Mouse (Mus musculus) intestine, embryonic 15.5 days (tissue): Measurements from ENCODE around the gene Arglu1. TPM values are rescaled to one million over a fixed set of nuclear protein-coding genes. Genes with fewer than 3 reads are reported as not detected.

Experiments
- ATAC-seq: fragments of 200-750 bp; cut with Nextera tagmentation; 2 replicates; pipeline ENCODE4 v1.8.0; 2017; ENCODE audit warnings: moderate TSS enrichment, moderate library complexity
- H3K27ac ChIP-seq: fragments of 300-500 bp; sonication (generic); 2 replicates; pipeline ENCODE4 v1.5.1; 2015; ENCODE audit warnings: mild to moderate bottlenecking, inconsistent platforms
- H3K27me3 ChIP-seq: fragments of 300-500 bp; sonication (generic); replicated peaks from 2 replicates; pipeline ENCODE4 v1.6.1; 2015; ENCODE audit warnings: inconsistent platforms
- H3K36me3 ChIP-seq: fragments of 300-500 bp; sonication (generic); 2 replicates; pipeline ENCODE4 v1.6.1; 2015; ENCODE audit warnings: inconsistent platforms
- H3K4me1 ChIP-seq: fragments of 300-500 bp; sonication (generic); replicated peaks from 2 replicates; pipeline ENCODE4 v1.6.1; 2015; ENCODE audit warnings: inconsistent platforms
- H3K4me2 ChIP-seq: fragments of 300-500 bp; sonication (generic); replicated peaks from 2 replicates; pipeline ENCODE4 v1.6.1; 2015; ENCODE audit warnings: mild to moderate bottlenecking, inconsistent platforms
- H3K4me3 ChIP-seq: fragments of 300-500 bp; sonication (generic); replicated peaks from 2 replicates; pipeline ENCODE4 v1.5.1; 2015; ENCODE audit warnings: inconsistent platforms
- H3K9ac ChIP-seq: fragments of 300-500 bp; sonication (generic); 2 replicates; pipeline ENCODE4 v1.6.1; 2015; ENCODE audit warnings: inconsistent platforms
- H3K9me3 ChIP-seq: fragments of 300-500 bp; sonication (generic); 2 replicates; pipeline ENCODE4 v1.6.1; 2016; ENCODE audit warnings: inconsistent platforms
- WGBS: fragments of 180-500 bp; shearing (Covaris S2); methylation state at CpG from one replicate; pipeline ENCODE4 v1.1.7; 2015; 5-methylcytosine and 5-hydroxymethylcytosine counted together
- polyA plus RNA-seq: library from polyadenylated mRNA; unstranded; fragments of >200 nt; fragmentation: Nextera tagmentation; extraction: Ambion mirVana; gene quantifications from 2 replicates; pipeline ENCODE4 v1.2.1, GENCODE M21; 2015

The Arglu1 gene
- 107 and 121 TPM in 2 replicates for polyA plus RNA-seq

DNA sequence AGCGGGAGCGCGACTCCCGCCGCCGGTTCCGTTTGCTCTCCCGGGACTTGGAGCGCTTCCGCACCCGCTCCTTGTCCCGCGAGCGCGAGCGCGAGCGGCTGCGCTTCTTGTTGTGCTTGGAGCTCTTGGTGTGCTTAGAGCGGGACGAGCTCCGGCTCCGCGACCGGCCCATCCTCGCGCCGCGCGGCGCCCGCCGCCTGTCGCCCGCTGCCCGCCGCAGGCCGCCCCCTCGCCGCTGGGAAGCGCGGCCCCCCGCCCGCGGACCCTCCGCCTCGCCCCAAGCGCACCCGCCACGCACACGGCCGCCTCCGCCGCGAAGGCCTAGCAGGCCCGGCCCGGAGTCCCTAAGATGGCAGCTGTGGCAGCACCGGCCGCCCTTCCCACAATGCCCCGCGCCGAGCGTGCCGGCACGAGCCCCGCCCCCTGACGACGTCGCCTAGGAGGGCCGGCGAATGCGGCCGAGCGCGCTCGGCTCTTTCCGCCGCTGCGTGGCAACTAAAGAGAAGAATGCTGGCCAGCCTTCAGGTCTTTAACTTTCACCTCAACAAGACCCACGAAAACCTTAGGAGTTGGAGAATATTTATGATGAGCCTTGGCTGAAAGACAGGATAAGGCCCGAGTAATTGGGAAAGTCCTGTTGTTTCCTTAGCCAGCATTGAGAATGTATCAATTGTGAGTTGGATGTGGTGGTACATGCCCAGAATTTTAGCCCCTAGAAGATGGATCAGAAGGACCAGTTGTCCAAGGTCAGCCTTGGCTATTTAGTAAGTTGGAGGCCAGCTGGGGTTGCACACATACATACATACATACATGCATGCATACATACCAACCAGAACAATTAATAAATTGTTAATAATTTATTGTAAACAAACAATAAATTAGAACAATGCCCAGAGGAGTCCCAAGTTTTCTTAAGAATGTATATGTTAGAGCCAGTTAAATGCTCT is at the start of gene Arglu1:
Gene Arglu1 (minus strand): TSS at position 376 of the 947 bp plus-strand sequence.
- under 1% methylated on average over 64 of the region's 81 CpGs for WGBS
- Histone ChIP-seq H3K27me3 (no peaks in the 10 kb centered on the region), H3K4me3 (peak within 1 kb of the TSS; percentile 65), H3K4me2 (peak within 1 kb of the TSS; percentile 68), H3K9ac (peak within 1 kb of the TSS; percentile 92), H3K27ac (peak within 1 kb of the TSS; percentile 92), H3K36me3 (no peaks in the 10 kb centered on the region), H3K9me3 (no peaks in the 10 kb centered on the region), H3K4me1 (peaks cover 19% of the 10 kb centered on the region)
- ATAC-seq, result peak; percentile 95

GRCm38 (mm10) chr8:8737271-8737670 is 47.0 kb upstream of the Arglu1 start:
- no peak overlapping the region for H3K4me3 ChIP-seq
- no peak for ATAC-seq
- H3K27ac ChIP-seq, result no peak overlapping the region
- no peak overlapping the region for H3K9ac ChIP-seq
- no peaks in the 10 kb centered on the region for H3K36me3 ChIP-seq
- H3K4me2 ChIP-seq, result no peak overlapping the region
- no peaks in the 10 kb centered on the region for H3K27me3 ChIP-seq
- WGBS, result 80% methylated on average over 3 of the region's 3 CpGs
- no peaks in the 10 kb centered on the region for H3K9me3 ChIP-seq
- no peaks in the 10 kb centered on the region for H3K4me1 ChIP-seq

DNA sequence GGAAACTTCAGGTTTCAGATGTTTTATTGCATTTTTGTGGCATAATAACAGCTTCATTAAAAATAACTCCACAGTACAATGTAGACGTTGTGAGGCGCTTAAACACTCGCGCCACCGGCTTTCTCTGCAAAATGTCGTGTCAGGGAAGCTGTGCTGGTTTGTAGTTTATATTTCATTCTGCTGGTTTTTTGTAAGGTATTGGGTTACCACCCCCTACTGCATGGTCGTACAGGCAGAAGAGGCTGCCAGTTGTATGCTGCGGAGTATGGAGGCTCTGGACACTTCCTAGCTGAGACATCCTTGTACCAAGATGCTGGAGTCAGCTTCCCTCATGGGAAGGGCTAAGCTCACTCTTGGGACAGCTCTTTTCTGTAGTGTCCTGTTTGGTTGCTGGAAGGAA is 46.5 kb upstream of the Arglu1 start:
- Histone ChIP-seq H3K9ac (no peak overlapping the region), H3K4me2 (no peak overlapping the region), H3K27me3 (no peaks in the 10 kb centered on the region), H3K36me3 (no peaks in the 10 kb centered on the region), H3K9me3 (no peaks in the 10 kb centered on the region), H3K4me1 (no peaks in the 10 kb centered on the region), H3K4me3 (no peak overlapping the region), H3K27ac (no peak overlapping the region)
- 59% methylated on average over 8 of the region's 8 CpGs for WGBS
- no peak for ATAC-seq

- ATAC-seq, result no peak
Measured at GRCm38 (mm10) chr8:8733804-8734203, 43.5 kb upstream of the Arglu1 start.

DNA sequence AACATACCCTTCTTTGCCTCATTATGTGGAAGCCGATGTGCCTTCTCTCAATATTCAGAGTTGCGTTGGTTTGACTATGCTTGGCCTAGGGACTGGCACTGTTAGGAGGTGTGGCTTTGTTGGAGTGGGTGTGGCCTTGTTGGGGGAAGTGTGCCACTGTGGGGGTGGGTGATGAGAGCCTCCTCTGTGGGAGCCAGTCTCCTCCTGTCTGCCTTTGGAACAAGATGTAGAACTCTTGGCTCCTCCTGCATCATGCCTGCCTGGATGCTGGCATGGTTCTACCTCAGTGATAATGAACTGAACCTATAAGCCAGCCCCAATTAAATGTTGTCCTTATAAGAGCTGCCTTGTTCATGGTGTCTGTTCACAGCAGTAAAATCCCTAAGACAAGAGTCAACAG is 38.3 kb upstream of the Arglu1 start:
- no peaks in the 10 kb centered on the region for H3K27me3 ChIP-seq
- no peak overlapping the region for H3K4me3 ChIP-seq
- no peak overlapping the region for H3K4me2 ChIP-seq
- H3K9me3 ChIP-seq, result no peaks in the 10 kb centered on the region
- no peaks in the 10 kb centered on the region for H3K4me1 ChIP-seq
- ATAC-seq, result no peak
- no peak overlapping the region for H3K27ac ChIP-seq
- 93% methylated on average over 2 of the region's 2 CpGs for WGBS
- no peak overlapping the region for H3K9ac ChIP-seq
- H3K36me3 ChIP-seq, result no peaks in the 10 kb centered on the region

More at GRCm38 (mm10) chr8:8733804-8734203, 43.5 kb upstream of the Arglu1 start:
- no peaks in the 10 kb centered on the region for H3K4me1 ChIP-seq
- H3K36me3 ChIP-seq, result no peaks in the 10 kb centered on the region
- H3K4me3 ChIP-seq, result no peak overlapping the region
- H3K9ac ChIP-seq, result no peak overlapping the region
- no peaks in the 10 kb centered on the region for H3K27me3 ChIP-seq
- no peak overlapping the region for H3K27ac ChIP-seq
- WGBS, result 31% methylated on average over 4 of the region's 4 CpGs
- H3K4me2 ChIP-seq, result no peak overlapping the region
- H3K9me3 ChIP-seq, result no peaks in the 10 kb centered on the region

DNA sequence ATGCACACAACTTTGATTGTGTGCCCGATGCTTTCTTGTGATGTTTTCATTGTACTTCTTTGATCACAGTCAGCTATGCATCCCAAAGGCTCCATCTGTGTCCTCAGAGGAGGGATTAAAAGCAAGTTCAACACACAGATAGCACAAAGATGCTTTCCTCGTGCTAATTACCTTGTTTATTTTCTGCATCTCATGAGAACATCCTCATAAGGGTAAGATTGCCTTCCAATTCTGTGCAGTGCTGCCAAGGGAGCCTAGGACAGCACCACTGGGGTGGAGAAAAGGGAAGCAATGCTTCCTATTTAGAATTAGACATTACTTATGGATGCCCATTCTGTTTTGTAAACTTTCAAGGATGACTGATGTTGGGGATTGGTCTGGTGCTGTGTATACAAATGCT is 36.2 kb upstream of the Arglu1 start:
- Histone ChIP-seq H3K27ac (no peak overlapping the region), H3K9me3 (no peaks in the 10 kb centered on the region), H3K4me3 (no peak overlapping the region), H3K9ac (no peak overlapping the region), H3K27me3 (no peaks in the 10 kb centered on the region), H3K36me3 (no peaks in the 10 kb centered on the region), H3K4me2 (no peak overlapping the region), H3K4me1 (no peaks in the 10 kb centered on the region)
- 74% methylated on average over 2 of the region's 2 CpGs for WGBS
- no peak for ATAC-seq

DNA sequence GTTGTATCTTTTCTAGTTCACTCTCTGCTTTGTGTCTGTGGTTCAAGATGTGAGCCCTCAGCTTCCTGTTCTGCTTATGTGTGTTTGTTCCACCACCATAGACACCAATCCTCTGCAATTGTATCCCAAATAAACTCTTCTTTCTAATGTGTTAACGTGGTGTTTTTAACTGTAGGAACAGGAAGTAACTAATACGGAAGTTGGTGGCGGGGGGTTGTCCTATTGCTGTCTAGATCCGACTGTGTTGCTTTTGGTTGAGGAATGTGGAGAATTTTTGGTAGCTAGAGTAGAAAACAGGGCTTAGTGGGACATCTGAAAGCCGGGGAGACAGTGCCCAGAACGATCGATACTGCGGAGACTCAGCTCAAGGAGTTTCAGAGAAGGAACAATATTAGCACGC is 14.5 kb upstream of the Arglu1 start:
- Histone ChIP-seq H3K27me3 (no peaks in the 10 kb centered on the region), H3K4me1 (no peaks in the 10 kb centered on the region), H3K4me3 (no peak overlapping the region), H3K27ac (no peak overlapping the region), H3K9me3 (no peaks in the 10 kb centered on the region), H3K4me2 (no peak overlapping the region), H3K9ac (no peak overlapping the region), H3K36me3 (no peaks in the 10 kb centered on the region)
- no peak for ATAC-seq
- 63% methylated on average over 9 of the region's 9 CpGs for WGBS

GRCm38 (mm10) chr8:8703668-8704067 is 13.3 kb upstream of the Arglu1 start:
- Histone ChIP-seq H3K4me2 (no peak overlapping the region), H3K27ac (no peak overlapping the region), H3K4me1 (no peaks in the 10 kb centered on the region), H3K9ac (no peak overlapping the region), H3K9me3 (no peaks in the 10 kb centered on the region), H3K4me3 (no peak overlapping the region), H3K36me3 (no peaks in the 10 kb centered on the region), H3K27me3 (no peaks in the 10 kb centered on the region)
- 91% methylated on average over 2 of the region's 2 CpGs for WGBS
- ATAC-seq, result no peak

- no peaks in the 10 kb centered on the region for H3K4me1 ChIP-seq
- WGBS, result 91% methylated on average over 10 of the region's 10 CpGs
- no peak overlapping the region for H3K9ac ChIP-seq
- no peaks in the 10 kb centered on the region for H3K27me3 ChIP-seq
- no peaks in the 10 kb centered on the region for H3K36me3 ChIP-seq
- no peak overlapping the region for H3K27ac ChIP-seq
- H3K4me2 ChIP-seq, result no peak overlapping the region
- H3K4me3 ChIP-seq, result no peak overlapping the region
- no peaks in the 10 kb centered on the region for H3K9me3 ChIP-seq
- no peak for ATAC-seq
Measured at GRCm38 (mm10) chr8:8700821-8701220, 10.5 kb upstream of the Arglu1 start.

DNA sequence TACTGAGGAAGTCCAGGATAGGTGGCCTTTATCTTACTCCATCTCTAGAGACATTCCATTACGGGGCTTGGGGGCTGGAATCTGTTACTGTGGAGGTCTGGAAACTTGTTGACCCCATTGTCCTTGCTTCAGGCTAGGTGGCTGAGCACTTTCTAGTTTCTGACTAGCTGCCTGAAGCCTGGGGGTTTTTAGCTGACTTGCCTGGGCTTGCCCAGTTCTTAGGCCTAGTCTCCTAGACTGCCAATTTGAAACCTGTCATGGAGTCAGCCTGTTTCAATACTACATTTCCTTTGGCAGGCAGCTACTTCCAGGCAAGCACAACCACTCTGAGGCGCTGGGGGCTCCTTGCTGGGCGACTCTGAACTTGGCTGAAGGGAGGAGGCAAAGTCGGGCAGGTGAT is 9.9 kb upstream of the Arglu1 start:
- H3K4me3 ChIP-seq, result no peak overlapping the region
- ATAC-seq, result no peak
- WGBS, result 73% methylated on average over 4 of the region's 4 CpGs

DNA sequence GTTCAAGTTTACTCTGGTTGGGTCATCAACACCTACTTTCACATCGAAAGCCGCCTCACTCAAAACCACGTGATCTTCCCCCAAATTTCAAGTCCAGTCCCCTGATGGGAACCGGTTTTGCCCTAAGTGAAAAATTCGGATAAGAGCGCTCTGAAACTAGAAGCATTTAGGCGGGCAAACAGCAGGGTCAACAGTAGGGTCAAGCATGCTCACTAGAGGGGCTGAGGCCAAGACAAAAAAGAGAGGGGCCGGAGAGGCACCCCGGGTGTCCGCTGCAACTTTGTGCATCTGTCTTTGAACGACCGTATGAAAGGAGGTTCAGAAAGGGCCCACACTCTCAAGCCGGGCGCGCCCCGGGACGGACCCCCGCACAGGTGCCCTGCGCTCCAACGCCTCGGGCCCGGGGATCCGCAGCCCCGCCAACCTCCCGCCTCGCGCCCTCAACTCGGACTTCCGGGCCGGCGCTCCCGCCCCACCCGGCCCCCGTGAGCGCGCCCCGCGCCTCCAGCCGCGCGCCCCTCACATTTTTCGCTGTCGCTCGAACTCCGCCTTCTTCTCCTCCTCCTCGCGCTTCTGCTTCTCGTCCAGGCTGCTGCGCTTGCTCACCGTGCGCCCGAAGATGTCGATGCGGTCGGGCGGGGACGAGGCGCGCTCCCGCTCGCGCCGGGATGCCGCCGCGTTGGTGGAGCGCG is 721 bp downstream of the Arglu1 start:
- H3K4me1 ChIP-seq, result peaks cover 20% of the 10 kb centered on the region
- H3K4me3 ChIP-seq, result peak overlapping the region; percentile 65
- no peaks in the 10 kb centered on the region for H3K27me3 ChIP-seq
- H3K27ac ChIP-seq, result peak overlapping the region; percentile 92
- under 1% methylated on average over 66 of the region's 68 CpGs for WGBS
- H3K9me3 ChIP-seq, result no peaks in the 10 kb centered on the region
- ATAC-seq, result peak; percentile 79
- no peaks in the 10 kb centered on the region for H3K36me3 ChIP-seq
- H3K9ac ChIP-seq, result peak overlapping the region; percentile 92
- peak overlapping the region; percentile 68 for H3K4me2 ChIP-seq

More for the DNA sequence above, 9.9 kb upstream of the Arglu1 start:
- Histone ChIP-seq H3K27me3 (no peaks in the 10 kb centered on the region), H3K4me2 (no peak overlapping the region), H3K9me3 (no peaks in the 10 kb centered on the region), H3K4me1 (no peaks in the 10 kb centered on the region), H3K9ac (no peak overlapping the region), H3K36me3 (no peaks in the 10 kb centered on the region), H3K27ac (no peak overlapping the region)

DNA sequence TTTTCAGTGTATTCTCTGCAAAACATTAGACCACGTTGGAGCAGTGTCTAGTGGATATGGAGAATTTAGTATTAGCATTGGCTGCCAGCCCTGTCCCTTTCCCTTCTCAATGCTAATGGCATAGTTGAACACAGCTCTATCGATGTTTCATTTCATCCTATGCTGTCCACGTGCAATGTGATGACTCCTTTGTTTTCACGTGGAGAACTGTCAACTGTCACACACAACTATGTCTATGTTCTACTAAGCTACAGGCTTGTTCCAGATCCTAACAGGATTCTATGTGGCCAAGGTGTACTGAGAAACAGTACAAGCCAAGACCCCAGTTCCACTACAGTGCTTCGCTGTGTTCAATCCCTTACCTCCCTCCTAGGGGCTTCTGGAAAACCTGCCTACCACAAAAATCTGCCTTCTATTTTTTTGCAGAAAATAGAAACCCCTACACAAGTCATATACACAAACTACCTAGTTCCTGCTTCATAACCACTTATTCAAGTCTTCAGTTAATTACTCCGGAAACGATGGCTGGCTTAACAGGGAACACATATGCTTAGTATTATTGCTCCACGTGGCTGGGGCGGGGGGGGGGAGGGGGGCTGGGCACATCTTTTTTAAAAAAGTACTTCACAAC is 1.4 kb downstream of the Arglu1 start:
- 9% methylated on average over 9 of the region's 9 CpGs for WGBS
- 0 out of 2 replicates have a peak, but pooled peaks have one; percentile 7 for ATAC-seq
- Histone ChIP-seq H3K27me3 (no peaks in the 10 kb centered on the region), H3K4me2 (peak overlapping the region; percentile 68), H3K9ac (peak overlapping the region; percentile 92; the same call in 1 of the 2 replicates), H3K36me3 (no peaks in the 10 kb centered on the region), H3K4me3 (peak overlapping the region; percentile 65), H3K4me1 (peaks cover 20% of the 10 kb centered on the region), H3K9me3 (no peaks in the 10 kb centered on the region), H3K27ac (no peak overlapping the region)
